Mouse (Mus musculus): ENCODE results near the gene Mex3a. TPM values are rescaled to one million over a fixed set of nuclear protein-coding genes. Genes with fewer than 3 reads are reported as not detected.

The Mex3a gene
- polyA plus RNA-seq (2014; fragmentation: Nextera tagmentation; extraction: Ambion mirVana): 31.6 and 32.2 TPM in 2 replicates

DNA sequence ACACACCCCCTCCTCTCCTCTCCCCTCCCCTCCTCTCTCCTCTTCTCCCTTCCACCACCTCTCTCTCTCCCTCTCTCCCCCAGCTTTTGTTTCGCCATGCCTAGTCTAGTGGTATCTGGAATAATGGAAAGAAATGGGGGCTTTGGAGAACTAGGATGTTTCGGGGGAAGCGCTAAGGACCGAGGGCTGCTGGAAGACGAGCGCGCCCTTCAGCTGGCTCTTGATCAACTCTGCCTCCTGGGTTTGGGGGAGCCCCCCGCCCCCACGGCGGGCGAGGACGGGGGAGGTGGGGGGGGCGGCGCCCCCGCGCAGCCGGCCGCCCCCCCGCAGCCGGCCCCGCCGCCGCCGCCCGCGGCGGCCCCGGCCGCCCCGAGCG lies at the start of gene Mex3a:
Gene Mex3a (plus strand): TSS at position 97 of the 376 bp plus-strand sequence.
- H3K4me1 ChIP-seq (ENCODE audit: control insufficient read depth, insufficient read depth, low read length): peaks cover 69% of the 10 kb centered on the region
- WGBS: under 1% methylated on average over 11 of the region's 31 CpGs
- no peak for ATAC-seq (ENCODE audit: low FRiP score, low TSS enrichment)
- H3K4me3 ChIP-seq (ENCODE audit: low read length): peak within 1 kb of the TSS; percentile 93
- peaks cover 16% of the 10 kb centered on the region for H3K36me3 ChIP-seq (ENCODE audit: control insufficient read depth, insufficient read depth, low read length)
- H3K27me3 ChIP-seq (ENCODE audit: control insufficient read depth, insufficient read depth, low read length): no peaks in the 10 kb centered on the region
- peak within 1 kb of the TSS; percentile 96 for H3K27ac ChIP-seq (ENCODE audit: low read depth, low read length)
- H3K4me2 ChIP-seq (replicated peaks; ENCODE audit: low read depth, low read length): peak within 1 kb of the TSS; percentile 94
- no peaks in the 10 kb centered on the region for H3K9me3 ChIP-seq (ENCODE audit: control insufficient read depth, low read length)
- H3K9ac ChIP-seq (ENCODE audit: low read depth, low read length): peak within 1 kb of the TSS; percentile 99

DNA sequence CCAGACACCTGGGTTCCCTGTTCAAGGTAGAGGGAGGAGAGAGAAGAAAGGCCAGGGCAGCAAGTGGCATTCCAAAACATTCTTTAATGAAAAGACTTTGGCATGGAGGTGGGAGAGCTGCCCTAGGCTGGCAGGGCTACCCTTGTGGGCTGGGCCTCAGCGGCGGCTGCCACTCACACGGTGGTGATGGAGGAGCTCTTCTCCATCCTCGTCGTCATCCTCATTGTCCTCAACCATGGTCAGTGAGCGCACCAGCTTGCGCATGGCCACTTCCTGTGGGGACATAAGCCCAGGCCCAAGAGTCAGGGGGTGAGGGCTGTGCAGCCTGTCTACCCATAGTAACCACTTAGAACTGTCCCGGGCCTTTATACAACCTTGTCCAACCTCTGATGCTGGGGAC lies 49.1 kb upstream of the Mex3a start:
- Histone ChIP-seq H3K27ac (ENCODE audit: low read depth, low read length) (no peak overlapping the region), H3K4me2 (replicated peaks; ENCODE audit: low read depth, low read length) (no peak overlapping the region), H3K9ac (ENCODE audit: low read depth, low read length) (no peak overlapping the region), H3K4me3 (ENCODE audit: low read length) (no peak overlapping the region), H3K27me3 (ENCODE audit: control insufficient read depth, insufficient read depth, low read length) (peaks cover 30% of the 10 kb centered on the region), H3K4me1 (ENCODE audit: control insufficient read depth, insufficient read depth, low read length) (peaks cover 6% of the 10 kb centered on the region), H3K9me3 (ENCODE audit: control insufficient read depth, low read length) (no peaks in the 10 kb centered on the region), H3K36me3 (ENCODE audit: control insufficient read depth, insufficient read depth, low read length) (peaks cover 8% of the 10 kb centered on the region; the same call in 1 of the 2 replicates)
- 78% methylated on average over 8 of the region's 8 CpGs for WGBS
- peak; percentile 3; the same call in 1 of the 2 replicates for ATAC-seq (ENCODE audit: low FRiP score, low TSS enrichment)

DNA sequence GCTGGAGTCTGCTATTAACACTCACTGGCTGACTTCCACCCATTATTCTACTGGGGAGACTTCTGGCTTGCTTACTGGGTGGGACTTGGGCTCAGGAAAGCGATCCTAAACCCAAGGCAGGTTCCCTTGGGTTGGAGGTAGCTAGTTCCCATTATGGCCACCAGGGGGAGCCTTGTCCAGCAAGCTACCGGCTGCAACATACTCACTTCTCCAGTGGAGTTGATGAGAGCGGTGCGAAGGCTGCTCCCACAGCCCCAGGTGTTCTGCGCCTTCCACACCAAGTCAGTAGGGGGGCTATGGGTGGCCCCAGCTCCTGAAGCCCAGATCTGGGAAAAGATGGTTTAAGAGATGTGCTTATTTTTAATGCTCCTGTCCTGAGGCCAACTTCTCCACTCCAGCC lies 48.6 kb upstream of the Mex3a start:
- Histone ChIP-seq H3K9me3 (ENCODE audit: control insufficient read depth, low read length) (no peaks in the 10 kb centered on the region), H3K9ac (ENCODE audit: low read depth, low read length) (no peak overlapping the region), H3K4me1 (ENCODE audit: control insufficient read depth, insufficient read depth, low read length) (peaks cover 7% of the 10 kb centered on the region), H3K4me2 (replicated peaks; ENCODE audit: low read depth, low read length) (no peak overlapping the region), H3K27me3 (ENCODE audit: control insufficient read depth, insufficient read depth, low read length) (peaks cover 30% of the 10 kb centered on the region), H3K27ac (ENCODE audit: low read depth, low read length) (no peak overlapping the region), H3K4me3 (ENCODE audit: low read length) (no peak overlapping the region), H3K36me3 (ENCODE audit: control insufficient read depth, insufficient read depth, low read length) (peaks cover 8% of the 10 kb centered on the region; the same call in 1 of the 2 replicates)
- ATAC-seq (ENCODE audit: low FRiP score, low TSS enrichment): peak; percentile 40; the same call in 1 of the 2 replicates
- 13% methylated on average over 5 of the region's 5 CpGs for WGBS

DNA sequence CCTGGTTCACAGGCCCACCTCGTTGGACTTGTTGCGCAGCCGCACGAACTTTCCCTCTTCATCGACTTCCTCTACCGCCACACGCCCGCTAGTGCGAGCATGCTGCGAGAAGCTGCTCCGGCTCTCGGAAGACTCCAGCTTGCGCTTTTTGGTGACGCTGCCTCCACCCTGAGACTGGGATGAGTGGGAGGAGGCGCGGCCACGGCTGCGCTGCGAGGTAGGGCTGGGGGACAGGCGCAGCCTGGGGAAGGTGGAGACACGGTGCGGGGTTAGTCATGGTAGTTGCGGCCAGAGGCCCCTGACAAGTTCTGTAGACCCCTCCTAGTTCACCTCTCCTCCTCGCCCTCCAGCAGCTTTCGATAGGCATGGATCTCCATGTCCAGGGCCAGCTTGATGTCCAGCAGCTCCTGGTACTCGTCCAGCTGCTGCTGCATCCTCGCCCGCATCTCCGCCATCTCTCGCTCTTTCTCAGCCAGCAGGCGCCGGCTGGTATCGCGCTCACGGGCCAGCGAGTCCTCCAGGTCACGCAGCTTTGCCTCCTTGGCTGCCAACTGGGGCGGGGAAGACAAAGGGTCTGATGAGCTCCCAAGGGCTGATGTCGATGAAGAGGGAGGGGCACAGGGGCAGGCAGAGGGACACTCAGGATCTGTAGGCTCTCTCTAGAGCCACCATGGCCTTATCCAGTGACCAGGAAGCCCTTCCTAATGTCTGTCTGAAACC lies 47.4 kb upstream of the Mex3a start:
- H3K36me3 ChIP-seq (ENCODE audit: control insufficient read depth, insufficient read depth, low read length): peaks cover 8% of the 10 kb centered on the region; the same call in 1 of the 2 replicates

DNA sequence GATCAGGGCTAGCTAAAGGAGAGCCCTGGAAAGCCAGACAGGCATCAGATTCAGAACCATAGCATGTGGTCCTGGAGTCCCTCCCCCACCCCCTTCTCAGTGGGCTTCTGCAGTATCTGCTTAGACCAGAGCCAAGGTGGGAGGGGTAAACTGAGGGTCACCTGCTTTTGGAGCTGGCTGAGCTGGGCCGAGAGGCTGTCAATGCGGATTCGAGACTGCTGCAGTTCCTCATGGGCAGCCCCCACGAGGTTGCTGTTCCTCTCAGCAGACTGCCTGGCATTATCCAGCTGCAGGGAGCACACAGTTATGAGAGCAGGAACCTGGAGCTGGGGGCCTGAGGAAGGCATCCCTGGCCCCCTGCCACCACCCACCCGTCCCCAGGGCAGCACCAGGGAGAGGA lies 46.2 kb upstream of the Mex3a start:
- Histone ChIP-seq H3K36me3 (ENCODE audit: control insufficient read depth, insufficient read depth, low read length) (peaks cover 8% of the 10 kb centered on the region; the same call in 1 of the 2 replicates), H3K9ac (ENCODE audit: low read depth, low read length) (no peak overlapping the region), H3K4me1 (ENCODE audit: control insufficient read depth, insufficient read depth, low read length) (peaks cover 24% of the 10 kb centered on the region), H3K27me3 (ENCODE audit: control insufficient read depth, insufficient read depth, low read length) (peaks cover 30% of the 10 kb centered on the region), H3K9me3 (ENCODE audit: control insufficient read depth, low read length) (no peaks in the 10 kb centered on the region), H3K27ac (ENCODE audit: low read depth, low read length) (no peak overlapping the region), H3K4me3 (ENCODE audit: low read length) (no peak overlapping the region; the same call in 1 of the 2 replicates), H3K4me2 (replicated peaks; ENCODE audit: low read depth, low read length) (no peak overlapping the region)
- WGBS: 72% methylated on average over 5 of the region's 5 CpGs
- no peak for ATAC-seq (ENCODE audit: low FRiP score, low TSS enrichment)

More for the DNA sequence above, 47.4 kb upstream of the Mex3a start:
- Histone ChIP-seq H3K27ac (ENCODE audit: low read depth, low read length) (no peak overlapping the region), H3K27me3 (ENCODE audit: control insufficient read depth, insufficient read depth, low read length) (peaks cover 30% of the 10 kb centered on the region), H3K4me2 (replicated peaks; ENCODE audit: low read depth, low read length) (peak overlapping the region; percentile 55), H3K9me3 (ENCODE audit: control insufficient read depth, low read length) (no peaks in the 10 kb centered on the region), H3K4me3 (ENCODE audit: low read length) (peak overlapping the region; percentile 32), H3K9ac (ENCODE audit: low read depth, low read length) (peak overlapping the region; percentile 47; the same call in 1 of the 2 replicates), H3K4me1 (ENCODE audit: control insufficient read depth, insufficient read depth, low read length) (peaks cover 15% of the 10 kb centered on the region)
- no peak for ATAC-seq (ENCODE audit: low FRiP score, low TSS enrichment)
- 8% methylated on average over 38 of the region's 39 CpGs for WGBS

DNA sequence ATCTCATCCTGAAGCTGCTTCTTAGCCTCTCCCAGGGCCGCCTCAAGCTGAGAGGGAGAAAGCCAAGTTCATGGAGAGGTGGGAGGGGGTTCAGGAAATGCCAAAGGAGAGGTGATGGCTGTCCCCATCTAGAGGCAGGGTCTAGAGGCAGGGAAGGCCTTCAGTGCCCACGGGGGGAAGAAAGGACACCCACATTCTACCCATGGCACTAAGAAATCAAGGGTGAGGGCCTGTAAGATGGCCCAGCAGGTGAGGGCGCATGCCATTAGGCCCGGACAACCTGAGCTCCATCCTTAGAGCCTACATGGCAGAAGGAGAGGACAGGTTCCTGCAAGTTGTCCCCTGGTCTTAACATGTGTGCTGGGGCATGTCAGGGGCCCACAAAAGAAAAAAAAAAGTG lies 45.3 kb upstream of the Mex3a start:
- no peaks in the 10 kb centered on the region for H3K9me3 ChIP-seq (ENCODE audit: control insufficient read depth, low read length)
- H3K4me3 ChIP-seq (ENCODE audit: low read length): no peak overlapping the region
- peaks cover 8% of the 10 kb centered on the region; the same call in 1 of the 2 replicates for H3K36me3 ChIP-seq (ENCODE audit: control insufficient read depth, insufficient read depth, low read length)
- H3K27ac ChIP-seq (ENCODE audit: low read depth, low read length): no peak overlapping the region
- 79% methylated on average over 4 of the region's 4 CpGs for WGBS
- peaks cover 26% of the 10 kb centered on the region for H3K4me1 ChIP-seq (ENCODE audit: control insufficient read depth, insufficient read depth, low read length)
- no peak overlapping the region for H3K9ac ChIP-seq (ENCODE audit: low read depth, low read length)
- H3K4me2 ChIP-seq (replicated peaks; ENCODE audit: low read depth, low read length): no peak overlapping the region
- no peak for ATAC-seq (ENCODE audit: low FRiP score, low TSS enrichment)
- H3K27me3 ChIP-seq (ENCODE audit: control insufficient read depth, insufficient read depth, low read length): peaks cover 26% of the 10 kb centered on the region

DNA sequence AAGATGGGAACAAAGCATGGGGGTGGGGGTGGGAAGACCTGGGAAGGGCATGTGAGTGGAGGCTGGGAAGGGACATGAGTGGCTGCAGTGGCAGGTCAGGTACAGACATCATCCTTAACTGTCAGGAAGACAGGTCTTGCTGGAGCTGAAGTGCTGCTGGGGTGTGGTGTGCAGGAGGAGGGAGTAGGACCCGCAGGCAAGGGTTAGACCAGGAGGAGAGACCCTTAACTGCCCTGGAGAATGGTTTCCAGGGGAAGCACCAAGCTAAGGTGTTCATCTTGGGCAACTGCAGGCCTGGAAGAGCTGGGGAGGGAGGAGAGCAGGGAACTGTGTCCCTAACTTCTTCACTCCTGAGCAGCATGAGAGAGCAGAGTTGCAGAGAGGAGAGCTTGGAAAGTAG lies 44.8 kb upstream of the Mex3a start:
- no peak for ATAC-seq (ENCODE audit: low FRiP score, low TSS enrichment)
- no peak overlapping the region for H3K9ac ChIP-seq (ENCODE audit: low read depth, low read length)
- H3K27ac ChIP-seq (ENCODE audit: low read depth, low read length): no peak overlapping the region
- peaks cover 8% of the 10 kb centered on the region; the same call in 1 of the 2 replicates for H3K36me3 ChIP-seq (ENCODE audit: control insufficient read depth, insufficient read depth, low read length)
- H3K4me3 ChIP-seq (ENCODE audit: low read length): no peak overlapping the region
- no peaks in the 10 kb centered on the region for H3K9me3 ChIP-seq (ENCODE audit: control insufficient read depth, low read length)
- H3K4me2 ChIP-seq (replicated peaks; ENCODE audit: low read depth, low read length): no peak overlapping the region
- peaks cover 28% of the 10 kb centered on the region for H3K4me1 ChIP-seq (ENCODE audit: control insufficient read depth, insufficient read depth, low read length)
- 80% methylated on average over 1 of the region's 1 CpGs for WGBS
- H3K27me3 ChIP-seq (ENCODE audit: control insufficient read depth, insufficient read depth, low read length): peaks cover 26% of the 10 kb centered on the region

DNA sequence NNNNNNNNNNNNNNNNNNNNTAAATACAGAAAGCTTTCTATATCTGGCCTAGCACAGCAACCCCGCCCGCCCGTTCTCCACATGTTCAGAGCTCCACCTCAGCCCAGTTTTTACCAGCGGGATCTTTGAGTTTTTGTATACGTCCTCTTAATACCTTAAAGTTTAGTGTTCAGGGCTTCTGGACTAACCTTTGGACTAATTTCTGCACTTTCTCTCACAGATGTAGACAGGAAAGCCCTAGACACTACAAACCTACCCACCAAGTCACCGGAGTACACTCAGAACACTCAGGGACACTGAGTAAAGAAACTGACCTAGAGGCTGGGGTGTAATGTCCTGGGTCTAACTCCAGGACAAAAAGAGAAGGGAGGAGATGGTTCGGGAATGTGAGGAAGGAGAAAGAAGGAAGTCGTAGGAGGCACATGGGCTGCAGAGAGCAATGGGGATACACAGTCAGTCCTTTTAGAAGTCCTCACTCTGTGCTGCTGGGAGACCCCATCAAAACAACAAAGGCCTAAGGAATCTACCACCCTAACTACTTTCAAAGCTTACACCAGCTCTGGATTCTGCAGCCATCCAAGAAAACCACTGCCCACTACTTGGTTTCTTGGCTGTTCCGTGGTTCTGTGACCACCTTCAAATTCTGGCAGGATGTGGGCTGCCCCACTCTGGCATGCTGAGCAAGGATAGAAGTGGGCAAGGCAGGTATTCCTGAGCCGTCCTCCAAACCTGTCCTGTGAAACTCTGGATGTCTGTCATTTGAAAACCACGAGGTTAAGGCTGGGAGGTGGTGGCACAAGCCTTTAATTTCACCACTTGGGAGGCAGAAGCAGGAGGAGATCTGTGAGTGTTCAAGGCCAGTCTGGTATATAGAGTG lies 38.3 kb upstream of the Mex3a start:
- Histone ChIP-seq H3K9me3 (ENCODE audit: control insufficient read depth, low read length) (no peaks in the 10 kb centered on the region), H3K36me3 (ENCODE audit: control insufficient read depth, insufficient read depth, low read length) (no peaks in the 10 kb centered on the region), H3K4me1 (ENCODE audit: control insufficient read depth, insufficient read depth, low read length) (peaks cover 35% of the 10 kb centered on the region), H3K9ac (ENCODE audit: low read depth, low read length) (no peak overlapping the region), H3K4me2 (replicated peaks; ENCODE audit: low read depth, low read length) (no peak overlapping the region), H3K4me3 (ENCODE audit: low read length) (no peak overlapping the region), H3K27me3 (ENCODE audit: control insufficient read depth, insufficient read depth, low read length) (no peaks in the 10 kb centered on the region), H3K27ac (ENCODE audit: low read depth, low read length) (no peak overlapping the region)
- WGBS: 82% methylated on average over 11 of the region's 11 CpGs
- ATAC-seq (ENCODE audit: low FRiP score, low TSS enrichment): no peak
